Mouse (Mus musculus): ENCODE results near the gene Nav3. TPM values are rescaled to one million over a fixed set of nuclear protein-coding genes. Genes with fewer than 3 reads are reported as not detected.

Gene Nav3
- polyA plus RNA-seq, 1 experiment from 2014 or later: 29.5 TPM

GRCm38 (mm10) chr10:109843661-109844060 lies 612.3 kb downstream of the Nav3 start:
- no peaks in the 10 kb centered on the region for H3K4me1 ChIP-seq
- 56% methylated on average over 4 of the region's 4 CpGs for WGBS
- no peaks in the 10 kb centered on the region for H3K36me3 ChIP-seq
- no peak for ATAC-seq (replicated peaks)
- 0 out of 2 replicates have a peak overlapping the region, but pooled peaks have one; percentile 27 for H3K27ac ChIP-seq (replicated peaks)
- no peaks in the 10 kb centered on the region for H3K9me3 ChIP-seq
- H3K9ac ChIP-seq (replicated peaks): no peak overlapping the region
- H3K27me3 ChIP-seq: no peaks in the 10 kb centered on the region
- H3K4me3 ChIP-seq: no peak overlapping the region
- H3K4me2 ChIP-seq (replicated peaks): no peak overlapping the region

GRCm38 (mm10) chr10:109832768-109833291 lies 623.2 kb downstream of the Nav3 start:
- Histone ChIP-seq H3K27me3 (no peaks in the 10 kb centered on the region), H3K27ac (replicated peaks) (peak overlapping the region; percentile 71), H3K9ac (replicated peaks) (peak overlapping the region; percentile 24; the same call in 1 of the 2 replicates), H3K9me3 (no peaks in the 10 kb centered on the region), H3K4me1 (peaks cover 18% of the 10 kb centered on the region), H3K4me3 (peak overlapping the region; percentile 38), H3K36me3 (no peaks in the 10 kb centered on the region), H3K4me2 (replicated peaks) (peak overlapping the region; percentile 68)
- peak; percentile 86 for ATAC-seq (replicated peaks)
- 5% methylated on average over 18 of the region's 18 CpGs for WGBS

- H3K36me3 ChIP-seq: no peaks in the 10 kb centered on the region
- no peak overlapping the region for H3K9ac ChIP-seq (replicated peaks)
- ATAC-seq (replicated peaks): no peak
- H3K4me3 ChIP-seq: no peak overlapping the region
- H3K27me3 ChIP-seq: no peaks in the 10 kb centered on the region
- WGBS: 77% methylated on average over 5 of the region's 5 CpGs
- H3K4me1 ChIP-seq: peaks cover 7% of the 10 kb centered on the region; the same call in 1 of the 2 replicates
- H3K9me3 ChIP-seq: no peaks in the 10 kb centered on the region
- H3K4me2 ChIP-seq (replicated peaks): no peak overlapping the region
- no peak overlapping the region for H3K27ac ChIP-seq (replicated peaks)
Measured at GRCm38 (mm10) chr10:109806782-109807493, 649.1 kb downstream of the Nav3 start.

GRCm38 (mm10) chr10:109803441-109803840 lies 652.6 kb downstream of the Nav3 start:
- Histone ChIP-seq H3K4me3 (no peak overlapping the region), H3K9ac (replicated peaks) (no peak overlapping the region), H3K4me1 (peaks cover 7% of the 10 kb centered on the region; the same call in 1 of the 2 replicates), H3K4me2 (replicated peaks) (no peak overlapping the region), H3K9me3 (no peaks in the 10 kb centered on the region), H3K36me3 (no peaks in the 10 kb centered on the region), H3K27me3 (no peaks in the 10 kb centered on the region), H3K27ac (replicated peaks) (no peak overlapping the region)
- no peak for ATAC-seq (replicated peaks)

- Histone ChIP-seq H3K4me2 (replicated peaks) (no peak overlapping the region), H3K27me3 (no peaks in the 10 kb centered on the region), H3K36me3 (no peaks in the 10 kb centered on the region), H3K9ac (replicated peaks) (no peak overlapping the region), H3K27ac (replicated peaks) (peak overlapping the region; percentile 31; the same call in 1 of the 2 replicates), H3K4me1 (peaks cover 8% of the 10 kb centered on the region), H3K4me3 (no peak overlapping the region), H3K9me3 (no peaks in the 10 kb centered on the region)
- no peak for ATAC-seq (replicated peaks)
- WGBS: 12% methylated on average over 1 of the region's 1 CpGs
Measured at GRCm38 (mm10) chr10:109802236-109802635, 653.8 kb downstream of the Nav3 start.

GRCm38 (mm10) chr10:109799246-109799645 lies 656.8 kb downstream of the Nav3 start:
- Histone ChIP-seq H3K27me3 (no peaks in the 10 kb centered on the region), H3K4me2 (replicated peaks) (no peak overlapping the region), H3K27ac (replicated peaks) (no peak overlapping the region), H3K9me3 (no peaks in the 10 kb centered on the region), H3K36me3 (no peaks in the 10 kb centered on the region), H3K4me1 (peaks cover 14% of the 10 kb centered on the region), H3K4me3 (no peak overlapping the region), H3K9ac (replicated peaks) (no peak overlapping the region)
- WGBS: 80% methylated on average over 6 of the region's 6 CpGs
- ATAC-seq (replicated peaks): no peak

GRCm38 (mm10) chr10:109796981-109797380 lies 659.0 kb downstream of the Nav3 start:
- Histone ChIP-seq H3K4me1 (peaks cover 8% of the 10 kb centered on the region), H3K27me3 (no peaks in the 10 kb centered on the region), H3K27ac (replicated peaks) (peak overlapping the region; percentile 68), H3K4me2 (replicated peaks) (no peak overlapping the region), H3K9ac (replicated peaks) (no peak overlapping the region), H3K36me3 (no peaks in the 10 kb centered on the region), H3K9me3 (no peaks in the 10 kb centered on the region), H3K4me3 (no peak overlapping the region)
- WGBS: 46% methylated on average over 3 of the region's 3 CpGs
- no peak for ATAC-seq (replicated peaks)

GRCm38 (mm10) chr10:109793491-109793890 lies 662.5 kb downstream of the Nav3 start:
- H3K27ac ChIP-seq (replicated peaks): no peak overlapping the region
- H3K4me1 ChIP-seq: peaks cover 8% of the 10 kb centered on the region
- no peak for ATAC-seq (replicated peaks)
- no peaks in the 10 kb centered on the region for H3K36me3 ChIP-seq
- no peak overlapping the region for H3K4me2 ChIP-seq (replicated peaks)
- no peak overlapping the region for H3K4me3 ChIP-seq
- H3K27me3 ChIP-seq: no peaks in the 10 kb centered on the region
- no peaks in the 10 kb centered on the region for H3K9me3 ChIP-seq
- WGBS: 48% methylated on average over 4 of the region's 4 CpGs
- no peak overlapping the region for H3K9ac ChIP-seq (replicated peaks)

GRCm38 (mm10) chr10:109788728-109789127 lies 667.3 kb downstream of the Nav3 start:
- H3K27me3 ChIP-seq: no peaks in the 10 kb centered on the region
- no peak overlapping the region for H3K27ac ChIP-seq (replicated peaks)
- 42% methylated on average over 2 of the region's 2 CpGs for WGBS
- H3K4me2 ChIP-seq (replicated peaks): no peak overlapping the region
- no peak overlapping the region for H3K9ac ChIP-seq (replicated peaks)
- no peak overlapping the region for H3K4me3 ChIP-seq
- 0 out of 2 replicates have a peak, but pooled peaks have one; percentile 23 for ATAC-seq (replicated peaks)
- H3K36me3 ChIP-seq: no peaks in the 10 kb centered on the region
- no peaks in the 10 kb centered on the region for H3K9me3 ChIP-seq
- no peaks in the 10 kb centered on the region for H3K4me1 ChIP-seq

GRCm38 (mm10) chr10:109779109-109779508 lies 676.9 kb downstream of the Nav3 start:
- Histone ChIP-seq H3K9me3 (no peaks in the 10 kb centered on the region), H3K4me1 (no peaks in the 10 kb centered on the region), H3K36me3 (no peaks in the 10 kb centered on the region), H3K4me2 (replicated peaks) (no peak overlapping the region), H3K4me3 (no peak overlapping the region), H3K9ac (replicated peaks) (no peak overlapping the region), H3K27ac (replicated peaks) (no peak overlapping the region), H3K27me3 (no peaks in the 10 kb centered on the region)
- ATAC-seq (replicated peaks): no peak
- WGBS: 80% methylated on average over 4 of the region's 4 CpGs

- no peaks in the 10 kb centered on the region for H3K4me1 ChIP-seq
- no peak overlapping the region for H3K4me2 ChIP-seq (replicated peaks)
- no peak for ATAC-seq (replicated peaks)
- H3K9ac ChIP-seq (replicated peaks): no peak overlapping the region
- H3K27me3 ChIP-seq: no peaks in the 10 kb centered on the region
- no peak overlapping the region for H3K27ac ChIP-seq (replicated peaks)
- no peak overlapping the region for H3K4me3 ChIP-seq
- 89% methylated on average over 8 of the region's 8 CpGs for WGBS
- no peaks in the 10 kb centered on the region for H3K9me3 ChIP-seq
- no peaks in the 10 kb centered on the region for H3K36me3 ChIP-seq
Measured at GRCm38 (mm10) chr10:109769092-109769491, 686.9 kb downstream of the Nav3 start.

- Histone ChIP-seq H3K9ac (replicated peaks) (no peak overlapping the region), H3K36me3 (no peaks in the 10 kb centered on the region), H3K4me1 (no peaks in the 10 kb centered on the region), H3K4me2 (replicated peaks) (no peak overlapping the region), H3K9me3 (no peaks in the 10 kb centered on the region), H3K4me3 (no peak overlapping the region), H3K27me3 (no peaks in the 10 kb centered on the region), H3K27ac (replicated peaks) (no peak overlapping the region)
- ATAC-seq (replicated peaks): no peak
- WGBS: 5% methylated on average over 2 of the region's 2 CpGs
Measured at GRCm38 (mm10) chr10:109765650-109766049, 690.4 kb downstream of the Nav3 start.
